Mouse (Mus musculus): ENCODE data around the gene Gm47289. TPM values are rescaled to one million over a fixed set of nuclear protein-coding genes. Genes with fewer than 3 reads are reported as not detected.

Gene Gm47289
- polyA plus RNA-seq, 2 experiments = 0.03 TPM; not detected in 1

GRCm38 (mm10) chr9:119142066-119142465 lies 16.9 kb upstream of the Gm47289 start:
- no peak for ATAC-seq (ENCODE audit: low FRiP score, low read depth)
- no peaks in the 10 kb centered on the region for H3K9me3 ChIP-seq (ENCODE audit: control insufficient read depth, low read length)
- TF ChIP-seq POLR2A (IDR thresholded peaks at IDR 0.05; ENCODE audit: borderline replicate concordance, extremely low read depth, insufficient read depth, insufficient read length) = no peak
- H3K27ac ChIP-seq (replicated peaks; ENCODE audit: low read depth, low read length) = no peak overlapping the region
- H3K4me3 ChIP-seq (replicated peaks; ENCODE audit: low read length) = no peak overlapping the region
- DNase-seq (ENCODE audit: low spot score) = no peak
- no peak overlapping the region for H3K9ac ChIP-seq (ENCODE audit: low read depth, low read length, severe bottlenecking)
- no peaks in the 10 kb centered on the region for H3K4me1 ChIP-seq (ENCODE audit: control insufficient read depth, insufficient read depth, low read length)
- H3K4me2 ChIP-seq (replicated peaks; ENCODE audit: low read depth, low read length, severe bottlenecking) = no peak overlapping the region
- no peaks in the 10 kb centered on the region for H3K27me3 ChIP-seq (ENCODE audit: control insufficient read depth, insufficient read depth, low read length)
- H3K36me3 ChIP-seq (ENCODE audit: control insufficient read depth, insufficient read depth, low read length) = no peaks in the 10 kb centered on the region
- 92% methylated on average over 5 of the region's 5 CpGs for WGBS

- no peaks in the 10 kb centered on the region for H3K4me1 ChIP-seq (ENCODE audit: control insufficient read depth, insufficient read depth, low read length)
- DNase-seq (ENCODE audit: low spot score) = no peak
- H3K27ac ChIP-seq (replicated peaks; ENCODE audit: low read depth, low read length) = no peak overlapping the region
- no peak overlapping the region for H3K9ac ChIP-seq (ENCODE audit: low read depth, low read length, severe bottlenecking)
- no peak overlapping the region for H3K4me2 ChIP-seq (replicated peaks; ENCODE audit: low read depth, low read length, severe bottlenecking)
- no peaks in the 10 kb centered on the region for H3K9me3 ChIP-seq (ENCODE audit: control insufficient read depth, low read length)
- no peak for ATAC-seq (ENCODE audit: low FRiP score, low read depth)
- no peak for TF ChIP-seq POLR2A (IDR thresholded peaks at IDR 0.05; ENCODE audit: borderline replicate concordance, extremely low read depth, insufficient read depth, insufficient read length)
- no peak overlapping the region for H3K4me3 ChIP-seq (replicated peaks; ENCODE audit: low read length)
- WGBS = 74% methylated on average over 9 of the region's 9 CpGs
- H3K36me3 ChIP-seq (ENCODE audit: control insufficient read depth, insufficient read depth, low read length) = no peaks in the 10 kb centered on the region
- H3K27me3 ChIP-seq (ENCODE audit: control insufficient read depth, insufficient read depth, low read length) = no peaks in the 10 kb centered on the region
Observed at GRCm38 (mm10) chr9:119143372-119143771, 15.6 kb upstream of the Gm47289 start.

- H3K4me2 ChIP-seq (replicated peaks; ENCODE audit: low read depth, low read length, severe bottlenecking) = no peak overlapping the region
Observed at GRCm38 (mm10) chr9:119144696-119145095, 14.3 kb upstream of the Gm47289 start.

GRCm38 (mm10) chr9:119145137-119145536 lies 13.8 kb upstream of the Gm47289 start:
- TF ChIP-seq POLR2A (IDR thresholded peaks at IDR 0.05; ENCODE audit: borderline replicate concordance, extremely low read depth, insufficient read depth, insufficient read length) = no peak
- WGBS = 82% methylated on average over 9 of the region's 10 CpGs

More at GRCm38 (mm10) chr9:119144696-119145095, 14.3 kb upstream of the Gm47289 start:
- Histone ChIP-seq H3K27me3 (ENCODE audit: control insufficient read depth, insufficient read depth, low read length) (no peaks in the 10 kb centered on the region), H3K27ac (replicated peaks; ENCODE audit: low read depth, low read length) (no peak overlapping the region), H3K4me1 (ENCODE audit: control insufficient read depth, insufficient read depth, low read length) (no peaks in the 10 kb centered on the region), H3K9ac (ENCODE audit: low read depth, low read length, severe bottlenecking) (no peak overlapping the region), H3K36me3 (ENCODE audit: control insufficient read depth, insufficient read depth, low read length) (no peaks in the 10 kb centered on the region), H3K9me3 (ENCODE audit: control insufficient read depth, low read length) (no peaks in the 10 kb centered on the region), H3K4me3 (replicated peaks; ENCODE audit: low read length) (no peak overlapping the region)
- no peak for ATAC-seq (ENCODE audit: low FRiP score, low read depth)
- DNase-seq (ENCODE audit: low spot score) = no peak
- WGBS = 85% methylated on average over 8 of the region's 8 CpGs
- TF ChIP-seq POLR2A (IDR thresholded peaks at IDR 0.05; ENCODE audit: borderline replicate concordance, extremely low read depth, insufficient read depth, insufficient read length) = no peak

GRCm38 (mm10) chr9:119145638-119146037 lies 13.3 kb upstream of the Gm47289 start:
- Histone ChIP-seq H3K27ac (replicated peaks; ENCODE audit: low read depth, low read length) (no peak overlapping the region), H3K27me3 (ENCODE audit: control insufficient read depth, insufficient read depth, low read length) (no peaks in the 10 kb centered on the region), H3K4me2 (replicated peaks; ENCODE audit: low read depth, low read length, severe bottlenecking) (no peak overlapping the region), H3K4me1 (ENCODE audit: control insufficient read depth, insufficient read depth, low read length) (no peaks in the 10 kb centered on the region), H3K9me3 (ENCODE audit: control insufficient read depth, low read length) (no peaks in the 10 kb centered on the region), H3K36me3 (ENCODE audit: control insufficient read depth, insufficient read depth, low read length) (no peaks in the 10 kb centered on the region), H3K4me3 (replicated peaks; ENCODE audit: low read length) (no peak overlapping the region), H3K9ac (ENCODE audit: low read depth, low read length, severe bottlenecking) (no peak overlapping the region)
- no peak for ATAC-seq (ENCODE audit: low FRiP score, low read depth)
- no peak for DNase-seq (ENCODE audit: low spot score)
- TF ChIP-seq POLR2A (IDR thresholded peaks at IDR 0.05; ENCODE audit: borderline replicate concordance, extremely low read depth, insufficient read depth, insufficient read length) = no peak
- 65% methylated on average over 6 of the region's 6 CpGs for WGBS

More at GRCm38 (mm10) chr9:119145137-119145536, 13.8 kb upstream of the Gm47289 start:
- no peak overlapping the region for H3K4me2 ChIP-seq (replicated peaks; ENCODE audit: low read depth, low read length, severe bottlenecking)
- ATAC-seq (ENCODE audit: low FRiP score, low read depth) (no peak), DNase-seq (ENCODE audit: low spot score) (no peak)
- H3K4me1 ChIP-seq (ENCODE audit: control insufficient read depth, insufficient read depth, low read length) = no peaks in the 10 kb centered on the region
- H3K36me3 ChIP-seq (ENCODE audit: control insufficient read depth, insufficient read depth, low read length) = no peaks in the 10 kb centered on the region
- no peaks in the 10 kb centered on the region for H3K27me3 ChIP-seq (ENCODE audit: control insufficient read depth, insufficient read depth, low read length)
- no peak overlapping the region for H3K9ac ChIP-seq (ENCODE audit: low read depth, low read length, severe bottlenecking)
- no peaks in the 10 kb centered on the region for H3K9me3 ChIP-seq (ENCODE audit: control insufficient read depth, low read length)
- H3K27ac ChIP-seq (replicated peaks; ENCODE audit: low read depth, low read length) = no peak overlapping the region
- H3K4me3 ChIP-seq (replicated peaks; ENCODE audit: low read length) = no peak overlapping the region

Data from limb, embryonic 14.5 days (tissue).